Mouse (Mus musculus) urinary bladder, adult 18-20 months (tissue): ENCODE measurements around the gene Dnajc28.
"Not testable (repeated sequence)": the region's sequence is repeated elsewhere in the genome, so short reads cannot be mapped to it uniquely, and the experiment has no call there.

Source experiments
- DNase-seq, 2 experiments: peaks; one replicate each; pipeline ENCODE4 v3.0.0; 2022; ENCODE audit warnings: low spot score in 2 of 2, mixed read lengths in 2 of 2

Gene Dnajc28

GRCm38 (mm10) chr16:91618511-91619501, at the start of gene Dnajc28:
Gene Dnajc28, minus strand, starts transcription at chr16:91619026.
- DNase-seq, result peak; percentile 67 to 71

- DNase-seq, result no peak
Measured at GRCm38 (mm10) chr16:91663795-91664194, 45.0 kb upstream of the Dnajc28 start.

- no peak for DNase-seq
Measured at GRCm38 (mm10) chr16:91662336-91662735, 43.5 kb upstream of the Dnajc28 start.

GRCm38 (mm10) chr16:91661397-91661796, 42.6 kb upstream of the Dnajc28 start:
- DNase-seq, result no peak

- no peak for DNase-seq
Measured at GRCm38 (mm10) chr16:91659798-91660197, 41.0 kb upstream of the Dnajc28 start.

GRCm38 (mm10) chr16:91658471-91658870, 39.6 kb upstream of the Dnajc28 start:
- DNase-seq, result no peak

GRCm38 (mm10) chr16:91657285-91657684, 38.5 kb upstream of the Dnajc28 start:
- no peak for DNase-seq

- DNase-seq, result no peak
Measured at GRCm38 (mm10) chr16:91655285-91655684, 36.5 kb upstream of the Dnajc28 start.

- DNase-seq, result no peak
Measured at GRCm38 (mm10) chr16:91652191-91652590, 33.4 kb upstream of the Dnajc28 start.

GRCm38 (mm10) chr16:91649781-91650180, 31.0 kb upstream of the Dnajc28 start:
- DNase-seq, result no peak

GRCm38 (mm10) chr16:91649246-91649645, 30.4 kb upstream of the Dnajc28 start:
- no peak for DNase-seq

- DNase-seq, result peak; percentile 72 to 78
Measured at GRCm38 (mm10) chr16:91648220-91648550, 29.4 kb upstream of the Dnajc28 start.

GRCm38 (mm10) chr16:91647461-91648219, 28.8 kb upstream of the Dnajc28 start, which contains the start of gene Son:
Gene Son, plus strand, starts transcription at chr16:91647506.
- DNase-seq, result peak; percentile 87 to 95

GRCm38 (mm10) chr16:91646681-91647419, 28.0 kb upstream of the Dnajc28 start, which contains the start of gene Gart:
Gene Gart, minus strand, starts transcription at chr16:91646952.
- DNase-seq, result peak; percentile 88 to 93

- DNase-seq, result no peak
Measured at GRCm38 (mm10) chr16:91645995-91646602, 27.3 kb upstream of the Dnajc28 start.

- DNase-seq, result not testable (repeated sequence)
Measured at GRCm38 (mm10) chr16:91645420-91645819, 26.6 kb upstream of the Dnajc28 start.

- no peak for DNase-seq
Measured at GRCm38 (mm10) chr16:91644901-91645300, 26.1 kb upstream of the Dnajc28 start.

- DNase-seq, result no peak
Measured at GRCm38 (mm10) chr16:91640171-91640570, 21.3 kb upstream of the Dnajc28 start.

- DNase-seq, result no peak
Measured at GRCm38 (mm10) chr16:91639636-91640035, 20.8 kb upstream of the Dnajc28 start.

- DNase-seq, result no peak
Measured at GRCm38 (mm10) chr16:91639161-91639560, 20.3 kb upstream of the Dnajc28 start.

- no peak for DNase-seq
Measured at GRCm38 (mm10) chr16:91633641-91634040, 14.8 kb upstream of the Dnajc28 start.
